Mouse (Mus musculus) layer of hippocampus, postnatal 25 days (tissue): Measurements from ENCODE around the gene Crym. TPM values are rescaled to one million over a fixed set of nuclear protein-coding genes. Genes with fewer than 3 reads are reported as not detected.

Experiments used
- DNase-seq, 2 experiments: peaks; one replicate each; pipeline ENCODE4 v3.0.0; 2022; ENCODE audit warnings: mixed read lengths in 2 of 2, low spot score in 1 of 2; ENCODE audit errors: extremely low spot score in 1 of 2
- total RNA-seq, 2 experiments: library from RNA; stranded (reverse); gene quantifications; 2 replicates each; pipeline ENCODE4 v1.2.3; 2021

Crym gene
- total RNA-seq, 2 experiments from 2014 or later, result 283 to 337 TPM

GRCm38 (mm10) chr7:120172188-120172700 lies 29.7 kb downstream of the Crym start:
- DNase-seq, result no peak

GRCm38 (mm10) chr7:120163581-120164251 lies 38.2 kb downstream of the Crym start:
- no peak for DNase-seq

- no peak for DNase-seq
Measured at GRCm38 (mm10) chr7:120158121-120158613, 43.7 kb downstream of the Crym start.

- DNase-seq, result no peak
Measured at GRCm38 (mm10) chr7:120157575-120158061, 44.3 kb downstream of the Crym start.

GRCm38 (mm10) chr7:120156841-120157409 lies 45.0 kb downstream of the Crym start:
- DNase-seq, result no peak

- no peak for DNase-seq
Measured at GRCm38 (mm10) chr7:120150898-120151297, 51.0 kb downstream of the Crym start.

- no peak for DNase-seq
Measured at GRCm38 (mm10) chr7:120150257-120150656, 51.7 kb downstream of the Crym start.

GRCm38 (mm10) chr7:120145191-120145590 lies 56.7 kb downstream of the Crym start, which contains the start of gene Zp2:
Gene Zp2 (minus strand): TSS chr7:120145291.
- no peak for DNase-seq

- no peak for DNase-seq
Measured at GRCm38 (mm10) chr7:120142743-120143142, 59.2 kb downstream of the Crym start.

Other genes starting within 250 kb of the Crym start
- under 1 TPM; 0.05 to 0.45 TPM for gene Dnah3, start 106.8 kb downstream of the Crym start, total RNA-seq
- 10 to 100 TPM; 11.2 to 12.1 TPM for gene Tmem159, start 99.8 kb downstream of the Crym start, total RNA-seq
- gene Zp2, start 56.8 kb downstream of the Crym start, total RNA-seq, result under 1 TPM in 1 of 2 experiments, not detected in 1; 0.45 TPM
- gene Anks4b, start 28.3 kb downstream of the Crym start, total RNA-seq, result under 1 TPM; 0.49 to 0.52 TPM
- gene Abca14, start 1.9 kb upstream of the Crym start, total RNA-seq, result under 1 TPM in 1 of 2 experiments, not detected in 1; 0.14 TPM
- not detected for gene Abca15, start 126.6 kb upstream of the Crym start, total RNA-seq
- not detected for gene Abca16, start 207.5 kb upstream of the Crym start, total RNA-seq